In genomic region chr15:92304221-92304620, GRCm38 (mm10) we compare ENCODE assay signal across 29 mouse cellular contexts.
DNase-seq lines count a peak whose midpoint lies in the region; ATAC-seq and TF ChIP-seq lines count a peak whose summit lies in the region.
"Had no signal": no experiment of that assay in that cellular context is flagged by ENCODE, and none has a peak within 500 bp of the region (broad histone marks: within the 10 kb centered on the region; RNA-seq: fewer than 3 reads in every experiment).

No protein-coding gene starts in this region.

- ATAC-seq in frontal cortex, adult (ENCODE audit: low TSS enrichment): peak; percentile 41; the same call in 1 of the 2 replicates
- 0 out of 2 replicates have a peak, but pooled peaks have one; percentile 53 for ATAC-seq in stomach, postnatal 0 days (ENCODE audit: low FRiP score, low TSS enrichment)
- no peak for ATAC-seq in midbrain, embryonic 14.5 days (ENCODE audit: low FRiP score, low TSS enrichment)
- ATAC-seq: forebrain, embryonic 14.5 days; forebrain, postnatal 0 days; hindbrain, postnatal 0 days; inflammation-experienced regulatory T-cells, adult 6 months; intestine, embryonic 16.5 days; Patski had no signal

- H3K4me2 ChIP-seq in stomach, postnatal 0 days (replicated peaks; ENCODE audit: low read depth): no peak overlapping the region
- H3K4me2 ChIP-seq in midbrain, embryonic 14.5 days (ENCODE audit: low read length): no peak overlapping the region
- H3K4me2 ChIP-seq: embryonic facial prominence, embryonic 13.5 days; heart, embryonic 12.5 days; heart, embryonic 15.5 days; hindbrain, embryonic 14.5 days had no signal

- H3K36me3 ChIP-seq in stomach, postnatal 0 days (ENCODE audit: control insufficient read depth, insufficient read depth, low read length): no peaks in the 10 kb centered on the region
- H3K36me3 ChIP-seq in midbrain, embryonic 14.5 days (ENCODE audit: control insufficient read depth, insufficient read depth, low read length): no peaks in the 10 kb centered on the region
- H3K36me3 ChIP-seq: embryonic facial prominence, embryonic 13.5 days; G1E; heart, embryonic 12.5 days; heart, embryonic 15.5 days had no signal

- no peak overlapping the region for H3K27ac ChIP-seq in stomach, postnatal 0 days (replicated peaks)
- no peak overlapping the region for H3K27ac ChIP-seq in midbrain, embryonic 14.5 days (replicated peaks; ENCODE audit: low read depth, low read length)
- H3K27ac ChIP-seq: embryonic facial prominence, embryonic 13.5 days; heart, embryonic 15.5 days; hindbrain, embryonic 14.5 days; hindbrain, postnatal 0 days had no signal

- H3K9ac ChIP-seq in stomach, postnatal 0 days (ENCODE audit: low read length): no peak overlapping the region
- no peak overlapping the region for H3K9ac ChIP-seq in midbrain, embryonic 14.5 days (replicated peaks; ENCODE audit: low read length)
- H3K9ac ChIP-seq: embryonic facial prominence, embryonic 13.5 days; forebrain, postnatal 0 days; heart, embryonic 12.5 days; heart, embryonic 15.5 days; hindbrain, embryonic 14.5 days had no signal

- no peak for DNase-seq in frontal cortex, postnatal 10 days (ENCODE audit: low spot score in 2 of 2)
- peak; percentile 12 for DNase-seq in urinary bladder, postnatal 14 days (ENCODE audit: low spot score)
- DNase-seq in urinary bladder, postnatal 10 days (ENCODE audit: low spot score): no peak
- DNase-seq in stomach, postnatal 0 days (ENCODE audit: low spot score): peak; percentile 25
- DNase-seq in midbrain, embryonic 14.5 days: no peak
- DNase-seq: adrenal gland, postnatal 10 days; adrenal gland, postnatal 36 days; B cell, adult 2 months; cerebellum, adult 11 months; cerebellum, adult 9-11 months; cerebellum, postnatal 25 days; forebrain, postnatal 0 days; gastrocnemius, postnatal 10 days; gastrocnemius, postnatal 36 days; heart, adult 18-20 months; heart, postnatal 14 days; heart, postnatal 4 days had no signal

- no peak overlapping the region for H3K4me3 ChIP-seq in stomach, postnatal 0 days (ENCODE audit: low read depth, low read length)
- no peak overlapping the region for H3K4me3 ChIP-seq in midbrain, embryonic 14.5 days (replicated peaks; ENCODE audit: low read depth, low read length)
- H3K4me3 ChIP-seq: embryonic facial prominence, embryonic 13.5 days; heart, embryonic 12.5 days; heart, embryonic 15.5 days had no signal

- no peaks in the 10 kb centered on the region for H3K9me3 ChIP-seq in stomach, postnatal 0 days (ENCODE audit: control insufficient read depth, low read length)
- H3K9me3 ChIP-seq in midbrain, embryonic 14.5 days (ENCODE audit: control insufficient read depth, low read length): no peaks in the 10 kb centered on the region
- H3K9me3 ChIP-seq: embryonic facial prominence, embryonic 13.5 days; heart, embryonic 12.5 days; heart, embryonic 15.5 days had no signal

- no peak for TF ChIP-seq EP300 in stomach, postnatal 0 days (optimal IDR thresholded peaks at IDR 0.05)

- H3K4me1 ChIP-seq in stomach, postnatal 0 days (replicated peaks; ENCODE audit: control insufficient read depth, insufficient read depth): no peaks in the 10 kb centered on the region
- H3K4me1 ChIP-seq in midbrain, embryonic 14.5 days (ENCODE audit: control insufficient read depth, insufficient read depth, low read length): no peaks in the 10 kb centered on the region
- H3K4me1 ChIP-seq: embryonic facial prominence, embryonic 13.5 days; heart, embryonic 12.5 days; heart, embryonic 15.5 days had no signal

- 56% methylated on average over 5 of the region's 5 CpGs for WGBS in stomach, postnatal 0 days
- 89% methylated on average over 5 of the region's 5 CpGs for WGBS in midbrain, embryonic 14.5 days

- no peaks in the 10 kb centered on the region for H3K27me3 ChIP-seq in stomach, postnatal 0 days (ENCODE audit: control insufficient read depth, insufficient read depth, low read length)
- no peaks in the 10 kb centered on the region for H3K27me3 ChIP-seq in midbrain, embryonic 14.5 days (ENCODE audit: control insufficient read depth, insufficient read depth, low read length)
- H3K27me3 ChIP-seq: CH12.LX; embryonic facial prominence, embryonic 13.5 days; heart, embryonic 12.5 days; heart, embryonic 15.5 days had no signal

- no peak for TF ChIP-seq CTCF in stomach, postnatal 0 days (IDR thresholded peaks at IDR 0.05; ENCODE audit: low read depth)

Comparison
In these comparisons a context has a peak if more than half of its experiments do, and no peak if none do; other contexts are left out.
1. DNase-seq: peak in urinary bladder, postnatal 14 days (single experiment) and stomach, postnatal 0 days (single experiment); none in frontal cortex, postnatal 10 days (0 of 2), urinary bladder, postnatal 10 days (single experiment) and midbrain, embryonic 14.5 days (single experiment).